Mouse (Mus musculus) lung, adult 2 months (tissue): Measurements from ENCODE around the gene Prkca. TPM values are rescaled to one million over a fixed set of nuclear protein-coding genes. Genes with fewer than 3 reads are reported as not detected.
"Not testable (repeated sequence)": the region's sequence is repeated elsewhere in the genome, so short reads cannot be mapped to it uniquely, and the experiment has no call there.

Experiments
- DNase-seq: peaks from one replicate; pipeline ENCODE4 v3.0.0; 2022
- H3K4me1 ChIP-seq: fragments of 200-500 bp; 2 replicates; pipeline ENCODE4 v1.6.1; 2011; ENCODE audit warnings: low read length; ENCODE audit not compliant: control insufficient read depth, insufficient read depth
- H3K4me3 ChIP-seq: fragments of 200-500 bp; replicated peaks from 2 replicates; pipeline ENCODE3; 2011; ENCODE audit warnings: low read depth, mild to moderate bottlenecking, control low read depth, low read length; ENCODE audit errors: extremely low read depth
- CTCF ChIP-seq: fragments of 200-500 bp; IDR thresholded peaks from 2 replicates; pipeline ENCODE4 v1.5.1; 2011; ENCODE audit warnings: mild to moderate bottlenecking, low read length, control low read depth; ENCODE audit not compliant: insufficient read depth
- POLR2A ChIP-seq: fragments of 200-500 bp; IDR thresholded peaks from 2 replicates; pipeline ENCODE4 v1.6.1; 2011; ENCODE audit warnings: low read depth, mild to moderate bottlenecking, control low read depth, low read length, borderline replicate concordance; ENCODE audit errors: extremely low read depth
- WGBS: fragments of 180-500 bp; shearing (Covaris S2); methylation state at CpG from one replicate; pipeline ENCODE4 v1.1.7; 2018; 5-methylcytosine and 5-hydroxymethylcytosine counted together
- polyA plus RNA-seq: library from polyadenylated mRNA; depleted of rRNA; stranded (reverse); fragments of >200 nt; gene quantifications from 2 replicates; pipeline ENCODE4 v1.2.3, GENCODE M21; 2012

Prkca gene
- polyA plus RNA-seq, 1 experiment, result 13.5 TPM

DNA sequence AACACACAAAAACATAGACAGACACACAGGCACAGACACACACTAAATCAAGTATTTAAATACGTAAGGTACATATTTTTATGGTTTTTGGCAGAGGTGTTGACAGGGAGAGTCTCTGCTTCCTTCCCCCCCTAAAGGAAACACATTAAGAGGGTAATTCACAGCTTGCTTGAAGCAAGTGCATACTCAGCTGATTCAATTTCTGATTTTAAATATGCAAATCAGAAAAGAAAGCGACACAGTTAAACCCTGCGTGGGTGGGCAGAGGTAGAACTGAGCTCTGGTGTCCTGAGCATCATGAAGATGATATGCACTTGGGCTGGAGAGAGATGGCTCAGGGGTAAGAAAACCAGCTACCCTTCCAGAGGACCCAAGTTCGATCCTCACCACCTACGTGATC lies 248.9 kb downstream of the Prkca start:
- 93% methylated on average over 5 of the region's 5 CpGs for WGBS
- peaks cover 3% of the 10 kb centered on the region; the same call in 1 of the 2 replicates for H3K4me1 ChIP-seq
- no peak overlapping the region for H3K4me3 ChIP-seq
- no peak for TF ChIP-seq CTCF
- no peak for TF ChIP-seq POLR2A
- DNase-seq, result no peak

- H3K4me3 ChIP-seq, result no peak overlapping the region
- no peak for DNase-seq
- H3K4me1 ChIP-seq, result no peaks in the 10 kb centered on the region
- WGBS, result 90% methylated on average over 4 of the region's 4 CpGs
- TF ChIP-seq CTCF (no peak), POLR2A (no peak)
These were observed 250.5 kb downstream of the Prkca start for GRCm38 (mm10) chr11:108093248-108093647.

DNA sequence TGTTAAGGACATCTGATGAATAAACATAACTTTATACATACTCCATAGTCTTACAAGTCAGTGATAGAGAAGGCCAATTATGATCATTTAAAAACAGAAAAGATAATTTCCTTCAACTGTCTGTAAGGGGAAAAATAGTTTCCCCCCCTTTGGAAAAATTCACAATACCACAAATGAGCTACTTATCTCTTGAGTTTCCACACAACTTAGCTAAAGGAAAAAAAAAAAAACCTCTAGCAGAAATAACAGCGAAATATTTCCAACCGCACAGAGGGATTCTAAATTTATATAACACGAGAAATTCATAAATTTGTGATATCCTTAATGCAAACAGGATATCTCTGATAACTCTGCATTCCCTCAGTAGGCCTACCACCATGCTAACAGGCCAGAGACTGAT lies 252.5 kb downstream of the Prkca start:
- no peaks in the 10 kb centered on the region for H3K4me1 ChIP-seq
- no peak overlapping the region for H3K4me3 ChIP-seq
- TF ChIP-seq CTCF (no peak), POLR2A (no peak)
- WGBS, result 88% methylated on average over 3 of the region's 3 CpGs
- DNase-seq, result no peak

GRCm38 (mm10) chr11:108090706-108091105 lies 253.0 kb downstream of the Prkca start:
- no peak for TF ChIP-seq POLR2A
- Histone ChIP-seq H3K4me1 (no peaks in the 10 kb centered on the region), H3K4me3 (no peak overlapping the region)
- DNase-seq, result no peak
- WGBS, result 57% methylated on average over 8 of the region's 8 CpGs

DNA sequence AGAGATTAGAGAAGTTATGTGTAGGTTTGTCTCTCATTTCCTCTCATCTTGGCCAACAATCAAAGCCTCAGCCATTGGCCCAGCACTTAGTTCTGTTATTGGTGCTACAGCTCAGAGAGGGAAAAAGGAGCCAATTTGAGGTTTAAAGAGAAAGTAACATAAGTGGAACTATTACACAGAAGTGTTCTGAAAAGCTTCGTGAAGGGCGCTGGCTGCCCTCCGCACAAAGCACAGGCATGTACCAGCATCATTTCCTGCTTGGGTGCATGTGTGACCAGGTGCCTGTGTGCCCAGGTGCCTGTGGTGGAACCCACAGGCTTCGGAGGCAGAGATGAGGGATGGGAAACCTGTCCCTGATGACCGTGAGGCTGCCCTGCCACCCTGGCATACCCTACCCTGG lies 255.7 kb downstream of the Prkca start:
- Histone ChIP-seq H3K4me1 (no peaks in the 10 kb centered on the region), H3K4me3 (no peak overlapping the region)
- TF ChIP-seq POLR2A (no peak), CTCF (no peak)
- WGBS, result 86% methylated on average over 5 of the region's 5 CpGs
- DNase-seq, result no peak

- not testable (repeated sequence) for DNase-seq
These were observed 256.5 kb downstream of the Prkca start for GRCm38 (mm10) chr11:108087105-108087700.

GRCm38 (mm10) chr11:108082673-108083072 lies 261.1 kb downstream of the Prkca start:
- no peak for TF ChIP-seq CTCF
- TF ChIP-seq POLR2A, result no peak
- H3K4me1 ChIP-seq, result no peaks in the 10 kb centered on the region
- H3K4me3 ChIP-seq, result no peak overlapping the region
- no peak for DNase-seq

More at GRCm38 (mm10) chr11:108087105-108087700, 256.5 kb downstream of the Prkca start:
- H3K4me1 ChIP-seq, H3K4me3 ChIP-seq: not testable (repeated sequence)
- WGBS, result 90% methylated on average over 1 of the region's 1 CpGs

DNA sequence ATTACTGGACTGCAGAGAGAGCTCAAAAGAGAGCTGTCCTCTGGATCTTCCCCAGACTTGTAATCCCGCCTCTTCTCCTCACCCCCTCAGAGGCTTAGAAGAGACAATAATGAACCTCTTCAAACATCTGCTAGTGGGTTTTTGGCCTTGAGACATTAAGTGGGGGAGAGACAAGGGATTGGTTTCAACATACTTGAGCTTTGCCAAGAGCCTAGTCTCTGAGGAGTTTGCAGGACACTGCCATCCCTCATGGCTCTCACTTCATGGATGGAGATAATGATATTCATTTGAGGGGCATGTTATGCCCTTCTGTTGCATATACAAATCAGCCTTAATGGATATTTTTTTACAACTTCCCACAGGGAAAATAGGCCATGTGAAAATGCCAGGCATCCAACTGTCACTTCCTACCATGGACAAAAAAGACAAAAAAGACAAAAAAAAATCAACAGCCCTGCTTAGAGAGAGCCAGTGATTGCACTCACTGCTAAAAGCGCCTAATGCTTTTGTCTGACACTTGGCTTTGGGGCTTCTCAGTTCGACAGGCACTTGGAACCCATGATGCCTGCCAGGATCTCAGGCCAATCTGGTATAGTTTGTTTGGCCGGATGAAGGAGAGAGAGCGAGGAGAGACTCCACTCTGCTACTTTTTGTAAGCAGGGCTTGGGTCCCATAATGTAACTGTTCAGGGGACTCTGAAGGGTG lies 263.6 kb downstream of the Prkca start:
- DNase-seq, result no peak
- H3K4me3 ChIP-seq, result no peak overlapping the region
- WGBS, result 65% methylated on average over 5 of the region's 5 CpGs
- TF ChIP-seq POLR2A, result no peak
- no peak for TF ChIP-seq CTCF
- no peaks in the 10 kb centered on the region for H3K4me1 ChIP-seq

DNA sequence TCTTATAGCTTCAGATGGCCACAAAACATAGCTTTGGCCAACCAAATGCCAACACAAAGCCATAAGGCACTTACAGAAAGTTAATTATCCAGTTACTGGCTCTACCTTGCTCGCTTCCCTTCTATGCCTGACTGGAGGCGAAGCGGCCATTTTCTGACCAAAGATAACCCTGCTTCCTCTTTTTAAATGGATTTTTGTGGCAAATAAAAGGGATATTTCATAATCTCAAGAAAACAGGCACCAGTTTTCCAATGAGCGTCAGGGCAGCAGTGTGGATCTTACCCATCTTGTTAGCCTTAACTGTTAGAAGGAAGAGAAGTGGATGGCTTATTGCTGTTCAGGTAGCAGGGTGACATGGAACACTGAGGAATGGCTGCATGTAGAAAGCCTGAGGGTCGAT lies 264.3 kb downstream of the Prkca start:
- Histone ChIP-seq H3K4me3 (no peak overlapping the region), H3K4me1 (no peaks in the 10 kb centered on the region)
- 89% methylated on average over 5 of the region's 5 CpGs for WGBS
- TF ChIP-seq POLR2A (no peak), CTCF (no peak)
- DNase-seq, result no peak

DNA sequence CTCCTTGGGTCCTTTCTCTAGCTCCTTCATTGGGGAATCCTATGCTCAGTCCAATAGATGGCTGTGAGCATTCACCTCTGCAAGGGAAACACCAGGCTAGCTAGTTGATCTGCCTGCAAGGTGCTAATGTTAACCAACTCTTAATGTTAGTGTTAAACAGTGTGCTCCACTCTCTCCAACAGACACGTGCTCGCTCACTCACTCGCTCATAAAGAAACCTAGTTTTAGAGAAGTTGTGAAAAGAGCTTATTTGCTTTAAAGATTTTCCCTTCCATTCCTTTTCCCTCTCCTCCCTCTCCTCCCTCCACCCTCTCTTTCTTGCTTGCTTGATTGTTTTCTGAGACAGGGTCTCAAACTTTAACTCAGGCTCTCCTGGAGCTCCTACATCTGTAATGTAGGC lies 266.2 kb downstream of the Prkca start:
- no peak for DNase-seq
- H3K4me3 ChIP-seq, result no peak overlapping the region
- TF ChIP-seq POLR2A (no peak), CTCF (no peak)

DNA sequence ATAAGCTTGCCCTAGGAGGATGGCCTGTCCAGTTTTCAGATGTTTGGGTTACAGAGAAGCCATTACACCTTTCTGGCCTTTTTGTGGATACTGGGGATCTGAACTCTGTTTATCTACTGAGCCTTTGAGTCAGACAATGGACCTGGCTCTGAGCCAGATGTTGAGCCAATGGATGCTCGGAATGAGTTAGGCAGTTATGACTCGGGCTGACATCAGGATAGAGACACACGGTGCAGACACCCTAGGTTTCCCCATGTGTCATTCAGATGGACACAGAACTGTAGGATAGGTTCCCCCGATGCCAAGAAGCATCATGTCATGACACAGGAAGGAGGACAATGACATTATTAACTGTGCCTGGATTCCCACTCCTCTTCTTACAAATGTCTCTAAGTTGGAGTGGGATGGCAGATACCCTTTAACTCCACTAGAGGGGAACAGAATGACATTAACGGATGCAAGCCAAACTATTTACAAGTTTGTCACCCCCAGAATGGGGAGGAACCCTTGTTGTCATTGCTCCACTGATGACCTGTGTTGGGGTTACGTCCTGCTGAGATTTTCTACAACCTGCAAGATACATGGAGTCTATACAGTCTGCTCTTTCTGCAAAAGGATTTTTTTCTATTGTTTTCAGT lies 271.0 kb downstream of the Prkca start:
- no peak for DNase-seq
- TF ChIP-seq CTCF (no peak), POLR2A (no peak)
- WGBS, result 41% methylated on average over 6 of the region's 6 CpGs

More for the DNA sequence above, 266.2 kb downstream of the Prkca start:
- H3K4me1 ChIP-seq, result no peaks in the 10 kb centered on the region; the same call in 1 of the 2 replicates
- 80% methylated on average over 3 of the region's 3 CpGs for WGBS

More for the DNA sequence above, 271.0 kb downstream of the Prkca start:
- H3K4me1 ChIP-seq, result no peaks in the 10 kb centered on the region; the same call in 1 of the 2 replicates
- H3K4me3 ChIP-seq, result no peak overlapping the region
